Mouse (Mus musculus): Measurements from ENCODE around the gene Bfsp2.
A peak's percentile ranks its signal among the peaks of the same experiment; 100 is the strongest.
"Not testable (repeated sequence)": the region's sequence is repeated elsewhere in the genome, so short reads cannot be mapped to it uniquely, and the experiment has no call there.

The Bfsp2 gene

DNA sequence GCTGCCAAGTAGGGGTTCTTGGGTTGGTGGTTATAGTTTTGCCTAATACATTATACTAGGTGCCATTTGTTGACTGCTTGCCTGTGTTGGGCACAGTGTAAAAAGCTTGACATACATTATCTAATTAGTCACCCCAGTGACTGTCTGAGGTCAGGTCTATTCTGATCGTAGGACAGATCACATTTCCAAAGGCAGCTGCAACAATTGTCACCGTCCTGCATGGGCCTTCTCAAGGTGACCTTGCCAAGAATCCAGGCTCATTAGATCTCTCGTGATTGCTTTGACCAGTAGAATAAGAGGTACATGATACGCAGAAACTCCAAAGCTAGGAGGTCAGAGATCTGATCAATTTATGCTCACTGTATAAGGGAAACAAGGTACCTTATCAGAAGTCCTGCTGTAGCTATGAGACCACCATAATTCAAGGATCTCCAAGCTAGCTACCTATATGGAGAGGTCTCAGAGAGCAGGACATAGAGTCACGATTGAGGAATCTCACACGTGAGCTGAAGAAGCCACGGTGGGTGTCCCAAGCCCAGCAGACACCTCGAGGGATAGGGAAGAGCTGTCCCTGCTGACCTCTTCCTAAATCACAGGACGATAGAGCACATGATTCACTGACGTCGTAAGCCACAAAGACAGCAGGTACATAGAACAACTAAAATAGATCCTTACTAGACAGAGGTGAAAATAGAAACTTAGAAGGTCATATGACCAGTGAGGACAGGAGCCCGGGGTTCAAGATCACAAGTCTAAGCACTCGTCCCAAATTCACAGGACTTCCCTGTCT lies 49.6 kb downstream of the Bfsp2 start:
- no peak for DNase-seq (ENCODE audit: low spot score)

DNA sequence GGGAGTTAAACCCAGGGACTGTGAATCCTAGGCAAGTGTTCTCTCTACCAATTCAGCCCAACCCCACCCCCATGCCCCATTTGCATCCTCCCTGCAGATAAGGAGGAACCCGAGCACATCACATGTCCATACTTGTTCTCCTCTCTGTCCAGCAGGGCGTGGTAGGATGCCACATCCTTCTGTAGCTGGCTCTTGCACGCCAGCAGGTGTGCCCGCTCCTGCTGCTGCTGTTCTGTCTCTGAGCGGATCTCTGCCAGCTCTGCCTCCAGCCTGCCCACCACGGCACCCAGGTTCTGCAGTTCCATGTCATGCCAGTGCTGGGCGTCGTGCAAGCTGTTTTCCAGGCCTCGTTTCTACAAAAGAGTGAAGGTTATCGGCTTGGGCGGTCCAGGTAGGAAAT lies 53.8 kb downstream of the Bfsp2 start:
- no peak for DNase-seq (ENCODE audit: low spot score)

DNA sequence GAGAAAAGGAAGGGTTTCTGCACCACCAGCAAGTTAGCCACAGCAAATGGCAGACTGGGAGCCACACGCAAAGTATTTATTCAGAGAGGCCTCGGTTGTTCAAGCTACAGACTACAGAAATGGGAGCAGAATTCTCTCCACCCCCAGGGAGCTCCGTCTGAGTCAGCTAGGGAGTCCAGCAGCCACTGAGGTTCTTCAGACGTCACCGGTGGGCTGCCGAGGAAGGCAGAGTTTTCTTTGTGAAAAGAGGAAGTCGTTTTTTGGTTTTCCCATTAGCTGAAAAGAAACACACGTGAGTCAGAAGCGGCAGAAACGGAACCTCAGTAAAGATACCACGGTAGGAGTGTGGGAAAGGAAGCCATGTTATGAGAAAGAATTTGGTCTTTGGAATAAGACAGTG lies 55.4 kb downstream of the Bfsp2 start:
- no peak for DNase-seq (ENCODE audit: low spot score)

GRCm38 (mm10) chr9:103423951-103424350 lies 56.3 kb downstream of the Bfsp2 start:
- no peak for DNase-seq (ENCODE audit: low spot score)

GRCm38 (mm10) chr9:103423384-103423783 lies 56.8 kb downstream of the Bfsp2 start:
- DNase-seq (ENCODE audit: low spot score) = no peak

GRCm38 (mm10) chr9:103422847-103423246 lies 57.4 kb downstream of the Bfsp2 start:
- DNase-seq (ENCODE audit: low spot score) = no peak

DNA sequence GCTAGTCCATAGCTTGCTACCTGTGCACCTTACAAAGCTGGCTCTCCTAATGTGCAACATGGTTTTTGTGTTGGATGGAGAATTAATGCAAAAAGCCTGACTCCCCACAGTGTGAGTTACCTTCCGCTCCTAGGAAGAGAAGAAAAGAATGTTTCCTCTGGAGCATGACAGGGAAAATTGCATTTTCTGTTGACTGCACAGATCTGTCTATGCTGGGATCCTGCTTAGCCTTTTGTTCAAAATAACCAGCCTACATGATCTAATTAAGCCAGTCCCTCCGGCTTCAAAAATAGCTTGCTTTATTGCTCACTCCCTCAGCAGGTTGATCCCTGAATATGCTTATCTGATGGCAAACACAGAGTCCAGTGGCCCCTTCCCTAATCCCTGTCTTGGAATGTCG lies 59.4 kb downstream of the Bfsp2 start:
- no peak for DNase-seq (ENCODE audit: low spot score)

DNA sequence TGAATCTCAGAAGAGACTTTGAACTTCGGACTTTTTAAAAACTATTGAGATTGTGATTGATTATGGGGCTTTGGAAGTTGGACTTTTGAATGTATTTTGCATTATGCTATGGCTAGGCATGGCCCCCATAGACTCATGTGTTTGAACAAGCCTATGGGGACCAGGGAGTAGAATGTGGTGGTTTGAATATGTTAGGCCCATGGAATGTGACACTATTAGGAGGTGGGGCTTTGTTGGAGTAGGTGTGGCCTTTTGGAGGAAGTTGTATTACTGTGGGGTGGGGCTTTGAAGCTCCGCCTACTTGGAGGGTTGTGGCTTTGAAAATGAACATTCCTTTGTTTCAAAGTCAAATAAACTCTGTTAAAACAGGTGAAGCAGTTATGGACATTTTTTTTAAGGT lies 61.4 kb downstream of the Bfsp2 start:
- DNase-seq (ENCODE audit: low spot score) = no peak

GRCm38 (mm10) chr9:103418267-103418666 lies 62.0 kb downstream of the Bfsp2 start:
- not testable (repeated sequence) for DNase-seq (ENCODE audit: low spot score)

GRCm38 (mm10) chr9:103413457-103413856 lies 66.8 kb downstream of the Bfsp2 start:
- DNase-seq (ENCODE audit: low spot score) = no peak

DNA sequence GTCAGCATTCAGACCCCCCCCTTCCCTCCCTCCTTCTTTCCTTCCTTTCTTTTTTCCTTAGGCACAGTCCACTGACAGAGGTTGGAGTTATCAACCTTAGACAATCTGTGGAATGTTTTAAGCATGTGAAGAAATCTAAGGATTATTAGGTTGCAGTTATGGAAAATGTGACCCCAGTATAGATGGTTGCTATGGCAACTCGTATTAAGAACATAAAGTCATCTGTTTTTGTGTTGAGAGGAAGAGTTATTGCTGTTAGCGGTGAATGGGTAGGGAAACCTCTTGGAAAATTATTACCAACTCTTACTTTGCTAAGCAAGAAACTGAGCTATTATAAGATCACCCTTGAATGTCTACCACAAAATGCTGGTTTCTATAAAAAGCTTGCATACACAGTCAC lies 71.1 kb downstream of the Bfsp2 start:
- no peak for DNase-seq (ENCODE audit: low spot score)

DNA sequence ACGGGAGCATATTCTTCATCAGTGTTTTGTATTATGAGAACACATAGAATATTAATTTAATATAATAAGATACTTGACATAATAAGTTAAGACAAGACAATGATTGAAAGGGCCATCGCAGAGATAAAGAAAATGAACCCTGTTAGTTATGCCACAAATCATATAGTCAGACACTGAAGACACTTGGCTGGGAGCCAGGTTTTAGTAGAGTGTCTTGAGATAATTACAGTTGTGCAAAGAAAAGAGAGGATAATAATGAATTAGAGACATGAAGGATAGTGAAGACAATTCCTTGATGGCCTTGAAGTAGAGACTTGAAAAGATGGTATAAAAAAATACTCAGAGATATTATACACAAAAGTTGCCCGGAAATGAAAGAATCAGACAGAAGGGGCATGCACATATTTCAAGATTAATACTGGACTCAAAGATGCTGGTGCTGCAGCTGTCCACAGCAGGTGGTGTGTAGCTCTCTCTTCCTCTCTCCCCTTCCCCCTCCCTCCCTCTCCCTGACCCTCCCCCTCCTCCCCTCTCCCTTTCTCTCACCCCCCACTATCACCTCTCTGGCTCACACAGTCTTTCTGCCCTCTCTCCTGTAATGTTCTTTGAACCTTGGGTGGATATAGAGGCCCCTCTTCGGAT lies 72.0 kb downstream of the Bfsp2 start:
- peak; percentile 55 for DNase-seq (ENCODE audit: low spot score)

- DNase-seq (ENCODE audit: low spot score) = no peak
Observed at GRCm38 (mm10) chr9:103403331-103403973, 76.8 kb downstream of the Bfsp2 start.

- DNase-seq (ENCODE audit: low spot score) = no peak
Observed at GRCm38 (mm10) chr9:103398509-103399157, 81.6 kb downstream of the Bfsp2 start.

GRCm38 (mm10) chr9:103393256-103393655 lies 87.0 kb downstream of the Bfsp2 start:
- DNase-seq (ENCODE audit: low spot score) = no peak

GRCm38 (mm10) chr9:103391796-103392372 lies 88.3 kb downstream of the Bfsp2 start:
- no peak for DNase-seq (ENCODE audit: low spot score)

GRCm38 (mm10) chr9:103389261-103389660 lies 91.0 kb downstream of the Bfsp2 start:
- no peak for DNase-seq (ENCODE audit: low spot score)

- DNase-seq (ENCODE audit: low spot score) = no peak
Observed at GRCm38 (mm10) chr9:103387011-103387653, 93.1 kb downstream of the Bfsp2 start.

- DNase-seq (ENCODE audit: low spot score) = no peak
Observed at GRCm38 (mm10) chr9:103386573-103386972, 93.6 kb downstream of the Bfsp2 start.

DNA sequence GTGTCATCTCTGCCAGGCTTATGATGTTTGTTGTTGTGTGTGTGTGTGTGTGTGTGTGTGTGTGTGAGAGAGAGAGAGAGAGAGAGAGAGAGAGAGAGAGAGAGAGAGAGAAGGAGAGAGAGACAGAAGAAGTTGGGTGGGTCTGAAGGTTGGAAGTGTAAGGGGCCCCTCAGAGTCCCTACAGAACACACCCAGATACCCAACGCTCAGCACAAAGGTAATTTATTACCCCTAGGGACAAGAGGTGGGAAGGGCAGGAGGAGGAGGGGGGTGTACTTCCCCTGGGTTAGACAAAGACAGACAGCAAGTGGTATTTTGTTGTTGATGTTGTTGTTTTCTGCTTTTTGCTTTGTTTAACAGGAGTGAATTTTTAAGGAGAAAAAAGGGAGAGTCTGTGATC lies 94.6 kb downstream of the Bfsp2 start:
- DNase-seq (ENCODE audit: low spot score) = no peak

- no peak for DNase-seq (ENCODE audit: low spot score)
Observed at GRCm38 (mm10) chr9:103384141-103384796, 96.0 kb downstream of the Bfsp2 start.

All from MN1 (cell line).